Mouse (Mus musculus) C2C12 (cell line): ENCODE data around the gene Olfr1226. TPM values are rescaled to one million over a fixed set of nuclear protein-coding genes. Genes with fewer than 3 reads are reported as not detected.
"Not testable (repeated sequence)": the region's sequence is repeated elsewhere in the genome, so short reads cannot be mapped to it uniquely, and the experiment has no call there.

Source experiments
- H3K27me3 ChIP-seq: one replicate; pipeline ENCODE4 v1.6.1; 2011; ENCODE audit not compliant: control insufficient read depth, insufficient read depth, insufficient read length
- H3K36me3 ChIP-seq: one replicate; pipeline ENCODE4 v1.6.1; 2011; ENCODE audit not compliant: control insufficient read depth, insufficient read depth
- H3K4me3 ChIP-seq: one replicate; pipeline ENCODE4 v1.5.1; 2011; ENCODE audit warnings: mild to moderate bottlenecking, control low read depth; ENCODE audit not compliant: poor library complexity, insufficient read depth, severe bottlenecking
- H3K79me2 ChIP-seq: one replicate; pipeline ENCODE4 v1.6.1; 2011; ENCODE audit not compliant: control insufficient read depth, insufficient read depth
- H3K79me3 ChIP-seq: one replicate; pipeline ENCODE4 v1.6.1; 2011; ENCODE audit warnings: low read depth, control low read depth
- H3ac ChIP-seq: one replicate; pipeline ENCODE3; 2011; ENCODE audit warnings: low read depth; ENCODE audit not compliant: control insufficient read depth, insufficient read length
- CEBPB ChIP-seq: IDR thresholded peaks from one replicate; pipeline ENCODE4 v1.6.1; 2011; ENCODE audit warnings: low read depth, mild to moderate bottlenecking, control low read depth, moderate library complexity
- CTCF ChIP-seq: IDR thresholded peaks from one replicate; pipeline ENCODE4 v1.5.1; 2011; ENCODE audit not compliant: control insufficient read depth, insufficient read depth, insufficient read length
- FOSL1 ChIP-seq: IDR thresholded peaks from one replicate; pipeline ENCODE4 v1.8.0; 2011; ENCODE audit warnings: mild to moderate bottlenecking, low read length; ENCODE audit not compliant: poor library complexity, insufficient read depth, severe bottlenecking
- MAX ChIP-seq: IDR thresholded peaks from one replicate; pipeline ENCODE4 v1.6.1; 2011; ENCODE audit warnings: mild to moderate bottlenecking, control low read depth
- MYOD1 ChIP-seq: IDR thresholded peaks from one replicate; pipeline ENCODE4 v1.6.1; 2011; ENCODE audit warnings: low read depth; ENCODE audit not compliant: control insufficient read depth, insufficient read length
- MYOG ChIP-seq: IDR thresholded peaks from one replicate; pipeline ENCODE4 v1.6.1; 2011; ENCODE audit not compliant: control insufficient read depth, insufficient read length; ENCODE audit errors: extremely low read depth
- USF1 ChIP-seq: IDR thresholded peaks from one replicate; pipeline ENCODE4 v1.6.1; 2011; ENCODE audit warnings: low read depth, mild to moderate bottlenecking, control low read depth, moderate library complexity
- long read RNA-seq, 2 experiments: library from polyadenylated mRNA; unstranded; transcript quantifications; one replicate each; pipeline ENCODE4 v2.0.0; 2019 to 2020
- polyA plus RNA-seq: library from polyadenylated mRNA; unstranded; fragments of >200 nt; fragmentation: generic; extraction: Trizol; gene quantifications from one replicate; pipeline ENCODE4 v1.2.1, GENCODE M21; 2012; ENCODE audit warnings: missing spikeins

The Olfr1226 gene
- not detected for polyA plus RNA-seq
- long read RNA-seq, experiment 1, result 0 reads
- long read RNA-seq, experiment 2, result 0 reads

GRCm38 (mm10) chr2:89199948-89200347 is at the start of gene Olfr1226:
Gene Olfr1226, minus strand, starts transcription at chr2:89200048.
- Histone ChIP-seq H3K4me3 (no peak within 1 kb of the TSS), H3K36me3 (no peaks in the 10 kb centered on the region), H3ac (no peak within 1 kb of the TSS), H3K79me2 (no peaks in the 10 kb centered on the region), H3K79me3 (no peaks in the 10 kb centered on the region), H3K27me3 (no peaks in the 10 kb centered on the region)
- TF ChIP-seq FOSL1, result no peak
- TF ChIP-seq USF1, result no peak
- no peak for TF ChIP-seq MAX
- TF ChIP-seq CEBPB, result no peak
- no peak for TF ChIP-seq CTCF
- TF ChIP-seq MYOG, result no peak
- TF ChIP-seq MYOD1, result no peak

- Histone ChIP-seq H3K4me3 (no peak overlapping the region), H3K36me3 (no peaks in the 10 kb centered on the region), H3K79me2 (no peaks in the 10 kb centered on the region), H3K27me3 (no peaks in the 10 kb centered on the region), H3K79me3 (no peaks in the 10 kb centered on the region), H3ac (no peak overlapping the region)
- TF ChIP-seq USF1, result peak; percentile 36
- TF ChIP-seq MAX, result no peak
- peak; percentile 13 for TF ChIP-seq CEBPB
Observed at GRCm38 (mm10) chr2:89196325-89196982, 3.4 kb downstream of the Olfr1226 start.

GRCm38 (mm10) chr2:89174569-89174968 is 25.3 kb downstream of the Olfr1226 start, which contains the start of gene Olfr1225:
Gene Olfr1225, minus strand, starts transcription at chr2:89174669.
- Histone ChIP-seq H3K36me3 (no peaks in the 10 kb centered on the region), H3K27me3 (no peaks in the 10 kb centered on the region), H3K79me2 (no peaks in the 10 kb centered on the region), H3ac (no peak within 1 kb of the TSS), H3K79me3 (no peaks in the 10 kb centered on the region), H3K4me3 (no peak within 1 kb of the TSS)
- TF ChIP-seq MYOD1 (no peak), MYOG (no peak), FOSL1 (no peak), CTCF (no peak), USF1 (no peak), MAX (no peak)

- H3K79me3 ChIP-seq, H3K4me3 ChIP-seq, H3K27me3 ChIP-seq, H3ac ChIP-seq, H3K36me3 ChIP-seq, H3K79me2 ChIP-seq: not testable (repeated sequence)
Observed at GRCm38 (mm10) chr2:89164711-89165110, 35.1 kb downstream of the Olfr1226 start.

- H3ac ChIP-seq, H3K4me3 ChIP-seq, H3K27me3 ChIP-seq, H3K36me3 ChIP-seq, H3K79me2 ChIP-seq, H3K79me3 ChIP-seq: not testable (repeated sequence)
Observed at GRCm38 (mm10) chr2:89163991-89164390, 35.9 kb downstream of the Olfr1226 start, which contains the start of gene Olfr1224-ps1. Gene Olfr1224-ps1, minus strand, starts transcription at chr2:89164091.

- H3K79me3 ChIP-seq, result no peaks in the 10 kb centered on the region
- H3K27me3 ChIP-seq, result no peaks in the 10 kb centered on the region
- H3K79me2 ChIP-seq, result no peaks in the 10 kb centered on the region
- H3K4me3 ChIP-seq, result no peak within 1 kb of the TSS
- no peak for TF ChIP-seq CEBPB
- H3K36me3 ChIP-seq, result no peaks in the 10 kb centered on the region
- H3ac ChIP-seq, result no peak within 1 kb of the TSS
Observed at GRCm38 (mm10) chr2:89151460-89151859, 48.4 kb downstream of the Olfr1226 start, which contains the start of gene Olfr1223. Gene Olfr1223, minus strand, starts transcription at chr2:89151560.

Other genes starting within 250 kb of the Olfr1226 start
- gene Olfr1212, start 246.1 kb downstream of the Olfr1226 start, polyA plus RNA-seq, result not detected
- gene Gm13762, start 219.8 kb downstream of the Olfr1226 start, polyA plus RNA-seq, result not detected
- gene Olfr1214, start 207.4 kb downstream of the Olfr1226 start, polyA plus RNA-seq, result not detected
- not detected for gene Olfr1215, start 193.1 kb downstream of the Olfr1226 start, polyA plus RNA-seq
- not detected for gene Olfr1216, start 181.7 kb downstream of the Olfr1226 start, polyA plus RNA-seq
- gene Olfr1217, start 168.0 kb downstream of the Olfr1226 start, polyA plus RNA-seq, result not detected
- not detected for gene Olfr1218, start 138.9 kb downstream of the Olfr1226 start, polyA plus RNA-seq
- not detected for gene Olfr1219, start 116.5 kb downstream of the Olfr1226 start, polyA plus RNA-seq
- not detected for gene Olfr1220, start 93.2 kb downstream of the Olfr1226 start, polyA plus RNA-seq
- not detected for gene Olfr1221, start 82.8 kb downstream of the Olfr1226 start, polyA plus RNA-seq
- not detected for gene Olfr1222, start 67.0 kb downstream of the Olfr1226 start, polyA plus RNA-seq
- not detected for gene Olfr1223, start 48.5 kb downstream of the Olfr1226 start, polyA plus RNA-seq
- gene Olfr1224-ps1, start 36.0 kb downstream of the Olfr1226 start, polyA plus RNA-seq, result not detected
- gene Olfr1225, start 25.4 kb downstream of the Olfr1226 start, polyA plus RNA-seq, result not detected
- not detected for gene Olfr1228, start 54.0 kb upstream of the Olfr1226 start, polyA plus RNA-seq
- not detected for gene Olfr1229, start 88.0 kb upstream of the Olfr1226 start, polyA plus RNA-seq
- not detected for gene Olfr1230, start 97.2 kb upstream of the Olfr1226 start, polyA plus RNA-seq
- gene Olfr1231, start 107.0 kb upstream of the Olfr1226 start, polyA plus RNA-seq, result not detected
- gene Olfr1232, start 129.6 kb upstream of the Olfr1226 start, polyA plus RNA-seq, result not detected
- gene Olfr1233, start 142.3 kb upstream of the Olfr1226 start, polyA plus RNA-seq, result not detected
- gene Olfr1234, start 164.8 kb upstream of the Olfr1226 start, polyA plus RNA-seq, result not detected
- not detected for gene Olfr1238, start 209.6 kb upstream of the Olfr1226 start, polyA plus RNA-seq
- gene Olfr1239, start 220.4 kb upstream of the Olfr1226 start, polyA plus RNA-seq, result not detected
- not detected for gene Olfr1240, start 243.0 kb upstream of the Olfr1226 start, polyA plus RNA-seq